Mouse (Mus musculus) kidney, adult 9 months (tissue): Measurements from ENCODE around the gene Scaper.
A peak's percentile ranks its signal among the peaks of the same experiment; 100 is the strongest.

ENCODE experiments used
- DNase-seq: peaks from one replicate; pipeline ENCODE4 v3.0.0; 2022

Gene Scaper

GRCm38 (mm10) chr9:55598594-55598993, 339.3 kb downstream of the Scaper start:
- DNase-seq: no peak

- DNase-seq: no peak
Measured at GRCm38 (mm10) chr9:55586141-55586540, 351.8 kb downstream of the Scaper start.

GRCm38 (mm10) chr9:55581414-55581813, 356.5 kb downstream of the Scaper start:
- no peak for DNase-seq

GRCm38 (mm10) chr9:55576571-55576970, 361.3 kb downstream of the Scaper start:
- DNase-seq: no peak

GRCm38 (mm10) chr9:55571071-55571470, 366.8 kb downstream of the Scaper start:
- DNase-seq: no peak

- peak; percentile 4 for DNase-seq
Measured at GRCm38 (mm10) chr9:55568466-55569159, 369.3 kb downstream of the Scaper start.

- no peak for DNase-seq
Measured at GRCm38 (mm10) chr9:55560960-55561359, 377.0 kb downstream of the Scaper start.

GRCm38 (mm10) chr9:55554986-55555385, 382.9 kb downstream of the Scaper start:
- no peak for DNase-seq

GRCm38 (mm10) chr9:55549302-55549890, 388.5 kb downstream of the Scaper start:
- no peak for DNase-seq

GRCm38 (mm10) chr9:55548871-55549270, 389.0 kb downstream of the Scaper start:
- no peak for DNase-seq

GRCm38 (mm10) chr9:55546176-55547010, 391.5 kb downstream of the Scaper start:
- DNase-seq: peak; percentile 48

GRCm38 (mm10) chr9:55545556-55546175, 392.3 kb downstream of the Scaper start:
- DNase-seq: peak; percentile 27

GRCm38 (mm10) chr9:55544861-55545555, 392.9 kb downstream of the Scaper start:
- peak; percentile 44 for DNase-seq

- peak; percentile 54 for DNase-seq
Measured at GRCm38 (mm10) chr9:55543703-55544401, 394.1 kb downstream of the Scaper start.

- DNase-seq: no peak
Measured at GRCm38 (mm10) chr9:55543336-55543702, 394.6 kb downstream of the Scaper start.

- DNase-seq: peak; percentile 8
Measured at GRCm38 (mm10) chr9:55542366-55543325, 395.3 kb downstream of the Scaper start.

- peak; percentile 36 for DNase-seq
Measured at GRCm38 (mm10) chr9:55541681-55542365, 396.1 kb downstream of the Scaper start.

GRCm38 (mm10) chr9:55540888-55541287, 397.0 kb downstream of the Scaper start:
- DNase-seq: no peak

- DNase-seq: peak; percentile 9
Measured at GRCm38 (mm10) chr9:55540391-55540770, 397.5 kb downstream of the Scaper start.
